In the genomic region with DNA sequence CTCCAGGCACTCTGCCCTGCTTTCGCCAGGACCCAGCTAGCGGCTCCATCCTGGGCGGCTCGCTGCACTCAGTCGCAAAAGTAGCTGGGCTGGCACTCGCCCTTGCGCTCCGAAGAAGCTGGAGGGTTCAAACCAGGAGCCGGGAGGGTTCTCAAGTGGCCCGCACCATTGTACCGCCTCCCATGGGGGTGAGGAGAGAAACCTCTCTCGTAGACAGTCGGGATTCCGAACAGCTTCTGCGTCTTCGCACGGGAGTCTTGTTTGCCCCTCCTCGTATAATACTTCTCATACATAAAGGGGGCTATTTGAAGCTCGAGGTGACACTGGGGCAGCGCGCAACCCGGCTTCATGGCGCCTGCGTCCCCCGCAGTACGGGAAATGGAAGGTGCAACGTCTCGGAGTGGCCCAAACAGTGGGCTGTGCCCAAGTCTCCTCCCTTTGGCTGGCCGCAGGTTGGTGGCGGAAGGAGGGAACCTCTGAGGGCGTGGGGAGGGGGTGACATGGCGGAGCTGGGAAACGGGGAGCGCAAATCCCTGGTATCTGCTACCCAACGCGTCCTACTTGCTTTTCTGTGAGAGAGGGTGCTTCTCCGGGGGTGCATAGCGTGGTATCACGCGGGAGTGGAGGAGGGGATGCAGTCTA, we compare ENCODE assay signal across 8 mouse cellular contexts. TPM values are rescaled to one million over a fixed set of nuclear protein-coding genes. Genes with fewer than 3 reads are reported as not detected.
DNase-seq lines count a peak whose midpoint lies in the region; ATAC-seq and TF ChIP-seq lines count a peak whose summit lies in the region.

A gene (plus strand): TSS at position 124 of the 642 bp plus-strand sequence.

- H3K4me1 ChIP-seq in G1E (ENCODE audit: insufficient read depth, low read depth, low read length), result peaks cover 39% of the 10 kb centered on the region
- H3K4me1 ChIP-seq in cerebellum, adult 2 months (ENCODE audit: control insufficient read depth, insufficient read depth, low read length), result peaks cover under 1% of the 10 kb centered on the region; the same call in 1 of the 2 replicates
- peaks cover 50% of the 10 kb centered on the region for H3K4me1 ChIP-seq in lung, embryonic 16.5 days (replicated peaks; ENCODE audit: control insufficient read depth, insufficient read depth, low read length)

- peak within 1 kb of the TSS; percentile 84 for H3K9ac ChIP-seq in lung, embryonic 16.5 days (ENCODE audit: low read length)

- H3K9me3 ChIP-seq in G1E (replicated peaks), result peaks cover 5% of the 10 kb centered on the region
- no peaks in the 10 kb centered on the region for H3K9me3 ChIP-seq in lung, embryonic 16.5 days (ENCODE audit: control insufficient read depth, low read length)

- peak; percentile 90 for ATAC-seq in G1E (ENCODE audit: extremely low read depth, insufficient number of reproducible peaks, low FRiP score, poor library complexity, severe bottlenecking)
- peak; percentile 89 to 90 for ATAC-seq in hematopoietic stem cell, adult 5-6 weeks (replicated peaks in 1 of 2; ENCODE audit: insufficient read depth in 1 of 2, low FRiP score in 2 of 2, low TSS enrichment in 1 of 2, low read depth in 1 of 2, poor library complexity in 2 of 2, severe bottlenecking in 2 of 2)
- peak; percentile 79 for ATAC-seq in lung, embryonic 16.5 days (ENCODE audit: low read depth)

- peak; percentile 93 for DNase-seq in G1E (ENCODE audit: low spot score)
- peak; percentile 90 to 95 for DNase-seq in cerebellum, adult 2 months
- DNase-seq in forelimb bud, embryonic 11.5 days (ENCODE audit: low read depth, low spot score), result peak; percentile 89
- DNase-seq in layer of hippocampus, adult 9-10 months (ENCODE audit: low spot score), result peak; percentile 89
- DNase-seq in ovary, postnatal 10 days (ENCODE audit: low spot score), result peak; percentile 87
- DNase-seq in thymus, postnatal 10 days (ENCODE audit: low spot score in 2 of 2), result peak; percentile 80 to 81

- peak within 1 kb of the TSS; percentile 72 for H3K4me3 ChIP-seq in G1E (ENCODE audit: low read depth, low read length)
- peak within 1 kb of the TSS; percentile 97 for H3K4me3 ChIP-seq in cerebellum, adult 2 months (replicated peaks; ENCODE audit: insufficient read depth, low read depth, low read length)
- H3K4me3 ChIP-seq in lung, embryonic 16.5 days (ENCODE audit: low read length), result peak within 1 kb of the TSS; percentile 81

- no peak for TF ChIP-seq CTCF in G1E (IDR thresholded peaks at IDR 0.05; ENCODE audit: low read depth, low read length)
- TF ChIP-seq CTCF in cerebellum, adult 2 months (IDR thresholded peaks at IDR 0.05; ENCODE audit: borderline replicate concordance, insufficient read depth, low read depth, low read length), result no peak

- H3K4me2 ChIP-seq in lung, embryonic 16.5 days (ENCODE audit: low read depth, low read length), result peak within 1 kb of the TSS; percentile 69

- peaks cover 40% of the 10 kb centered on the region for H3K27me3 ChIP-seq in G1E (ENCODE audit: insufficient read depth, low read length)
- H3K27me3 ChIP-seq in cerebellum, adult 2 months (ENCODE audit: control insufficient read depth, insufficient read depth, low read length), result no peaks in the 10 kb centered on the region
- peaks cover 14% of the 10 kb centered on the region for H3K27me3 ChIP-seq in lung, embryonic 16.5 days (ENCODE audit: control insufficient read depth, insufficient read depth, low read depth, low read length)

- H3K36me3 ChIP-seq in G1E (replicated peaks), result peaks cover 25% of the 10 kb centered on the region
- no peaks in the 10 kb centered on the region for H3K36me3 ChIP-seq in lung, embryonic 16.5 days (ENCODE audit: control insufficient read depth, insufficient read depth, low read length)

- peak within 1 kb of the TSS; percentile 97 for H3K27ac ChIP-seq in cerebellum, adult 2 months (ENCODE audit: insufficient read depth, low read length)
- peak within 1 kb of the TSS; percentile 100 for H3K27ac ChIP-seq in lung, embryonic 16.5 days (ENCODE audit: low read length)

- under 1% methylated on average over 39 of the region's 40 CpGs for WGBS in cerebellum, adult 2 months
- WGBS in lung, embryonic 16.5 days, result under 1% methylated on average over 39 of the region's 40 CpGs

- peak; percentile 49; the same call in 1 of the 2 replicates for TF ChIP-seq POLR2A in cerebellum, adult 2 months (IDR thresholded peaks at IDR 0.05; ENCODE audit: borderline replicate concordance, insufficient read depth, low read length)

RNA-seq across cellular contexts. Expression of the gene that starts here (rescaled TPM):
- total RNA-seq in G1E (2014; fragmentation: Nextera tagmentation) (7.3 and 19.9 TPM in 2 replicates), G1E (2017) (20.2 and 22.7 TPM in 2 replicates)
- polyA plus RNA-seq in G1E (2012), result 101 and 115 TPM in 2 replicates
- polyA plus RNA-seq in cerebellum, adult 2 months (2012; rRNA removed), result 67.2 and 68.4 TPM in 2 replicates
- 19.4 and 24.1 TPM in 2 replicates for total RNA-seq in hematopoietic stem cell, adult 5-6 weeks (2017)
- polyA plus RNA-seq in lung, embryonic 16.5 days (2015; fragmentation: Nextera tagmentation; extraction: Ambion mirVana), result 5.0 and 5.5 TPM in 2 replicates

Comparison
In these comparisons a context has a peak if more than half of its experiments do, and no peak if none do; other contexts are left out.
1. Peak in every context shown above with its lines: DNase-seq, ATAC-seq, H3K4me3 ChIP-seq and H3K27ac ChIP-seq.
2. RNA of the gene that starts here (polyA plus RNA-seq): 101 to 115 TPM in G1E and 67.2 to 68.4 TPM in cerebellum, adult 2 months; 5.0 to 5.5 TPM in lung, embryonic 16.5 days; every median in the first group is over 10 times any median in the second.